Mouse (Mus musculus) heart, adult 2 months (tissue): ENCODE measurements at regions not wholly inside any gene's neighbourhood (a gene's known extent, or its start where the extent isn't known, plus 50 kb on each side); places are given as distances from the start of the nearest gene placed in this dataset.

Experiments used
- DNase-seq, 2 experiments: peaks; one replicate each; pipeline ENCODE4 v3.0.0; 2021
- H3K27ac ChIP-seq: fragments of 200-600 bp; 2 replicates; pipeline ENCODE4 v1.8.1; 2022
- H3K27me3 ChIP-seq: fragments of 200-500 bp; 2 replicates; pipeline ENCODE4 v1.6.1; 2012; ENCODE audit warnings: mild to moderate bottlenecking, low read length, inconsistent platforms, mixed read lengths; ENCODE audit not compliant: control insufficient read depth, insufficient read depth
- H3K36me3 ChIP-seq: fragments of 200-500 bp; 2 replicates; pipeline ENCODE4 v1.6.1; 2012; ENCODE audit warnings: low read length, inconsistent platforms; ENCODE audit not compliant: control insufficient read depth, insufficient read depth
- H3K4me1 ChIP-seq: fragments of 200-500 bp; 2 replicates; pipeline ENCODE4 v1.6.1; 2011; ENCODE audit warnings: low read length; ENCODE audit not compliant: control insufficient read depth, insufficient read depth
- H3K4me3 ChIP-seq: fragments of 200-600 bp; 2 replicates; pipeline ENCODE4 v1.8.1; 2022
- H3K79me2 ChIP-seq: fragments of 200-500 bp; replicated peaks from 2 replicates; pipeline ENCODE4 v1.6.1; 2012; ENCODE audit warnings: mild to moderate bottlenecking, inconsistent platforms, low read length, moderate library complexity, mixed read lengths; ENCODE audit not compliant: control insufficient read depth, insufficient read depth
- H3K9ac ChIP-seq: fragments of 200-500 bp; 2 replicates; pipeline ENCODE4 v1.6.1; 2012; ENCODE audit warnings: low read depth, mild to moderate bottlenecking, control low read depth, inconsistent platforms, low read length, mixed read lengths
- CTCF ChIP-seq: fragments of 200-600 bp; IDR thresholded peaks from 2 replicates; pipeline ENCODE4 v1.8.1; 2022; ENCODE audit warnings: antibody characterized with exemption, mild to moderate bottlenecking, moderate library complexity
- EP300 ChIP-seq: fragments of 200-500 bp; IDR thresholded peaks from 2 replicates; pipeline ENCODE4 v1.6.1; 2011; ENCODE audit warnings: low read depth, low read length, control low read depth; ENCODE audit not compliant: insufficient read depth
- POLR2A ChIP-seq: fragments of 200-500 bp; IDR thresholded peaks from 2 replicates; pipeline ENCODE4 v1.6.1; 2011; ENCODE audit warnings: mild to moderate bottlenecking, low read depth, low read length, control low read depth; ENCODE audit not compliant: insufficient read depth
- WGBS: fragments of 180-500 bp; shearing (Covaris S2); methylation state at CpG from one replicate; pipeline ENCODE4 v1.1.7; 2018; 5-methylcytosine and 5-hydroxymethylcytosine counted together
- intact Hi-C: fragments of 180-260 bp; cut with DNase I; formaldehyde crosslinking; loops from one replicate; pipeline ENCODE4 v1.15.1; 2025

DNA sequence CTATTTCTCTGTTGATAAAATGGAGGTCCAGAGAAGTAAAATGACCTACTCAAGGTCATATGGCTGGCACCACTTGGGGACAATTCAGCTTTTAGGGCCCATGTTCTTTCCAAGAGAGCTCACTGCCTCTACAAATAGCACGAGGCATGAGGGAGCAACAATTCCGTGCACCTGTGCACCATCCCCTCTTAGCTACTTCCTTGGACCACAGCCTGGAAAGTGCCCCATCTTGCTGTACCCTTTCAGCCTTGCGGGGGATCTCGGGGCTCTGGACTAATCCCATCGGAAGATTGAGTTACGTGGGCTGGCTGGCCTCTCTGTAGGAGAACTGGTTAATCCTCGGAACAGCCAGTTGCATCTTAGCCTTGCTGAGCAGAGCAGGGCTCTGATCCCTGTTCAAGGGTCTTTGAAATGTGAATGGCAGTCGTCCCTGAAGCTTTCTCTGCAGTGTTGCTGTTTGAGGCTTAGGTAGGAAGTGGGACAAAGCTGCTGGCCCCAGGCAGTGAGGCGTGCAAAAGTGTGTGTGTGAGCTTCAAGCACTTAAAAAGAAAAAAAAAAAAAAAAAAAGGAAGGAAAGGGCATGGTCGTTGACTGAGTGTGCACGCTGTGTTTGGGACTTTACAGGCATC lies 133.8 kb downstream of the Plpp3 start:
- H3K9ac ChIP-seq, result no peak overlapping the region
- peak overlapping the region; percentile 28 for H3K27ac ChIP-seq
- H3K36me3 ChIP-seq, result no peaks in the 10 kb centered on the region
- TF ChIP-seq CTCF (no peak), POLR2A (no peak), EP300 (no peak)
- no peak for DNase-seq
- H3K79me2 ChIP-seq, result no peaks in the 10 kb centered on the region
- WGBS, result 53% methylated on average over 11 of the region's 11 CpGs
- H3K4me1 ChIP-seq, result peaks cover 5% of the 10 kb centered on the region
- intact Hi-C loops, result no loop called here
- no peaks in the 10 kb centered on the region for H3K27me3 ChIP-seq
- no peak overlapping the region for H3K4me3 ChIP-seq

DNA sequence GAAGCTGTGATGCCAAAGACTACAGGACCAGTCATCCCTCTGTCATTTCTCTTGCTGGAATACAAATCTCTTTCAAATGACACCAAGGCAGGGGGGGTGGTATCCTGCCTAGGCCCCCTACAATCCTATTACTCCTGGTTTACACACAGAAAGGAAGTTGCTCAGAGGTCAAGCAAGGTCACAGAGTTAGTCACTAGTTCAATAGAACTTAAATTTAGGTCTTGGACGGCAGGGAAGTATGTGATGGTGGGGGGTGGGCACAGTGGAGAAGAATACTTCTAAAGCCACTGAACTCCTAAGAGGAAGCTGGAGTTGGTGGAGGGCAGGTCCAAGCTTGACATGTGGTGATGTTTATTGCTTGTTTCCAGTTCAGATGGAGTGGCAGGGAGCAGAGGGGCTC lies 134.4 kb downstream of the Plpp3 start:
- no peaks in the 10 kb centered on the region for H3K27me3 ChIP-seq
- no peak for TF ChIP-seq CTCF
- H3K4me1 ChIP-seq, result peaks cover 5% of the 10 kb centered on the region
- WGBS, result 10% methylated on average over 1 of the region's 1 CpGs
- H3K27ac ChIP-seq, result peak overlapping the region; percentile 29
- DNase-seq, result no peak
- no peak overlapping the region for H3K9ac ChIP-seq
- no peaks in the 10 kb centered on the region for H3K36me3 ChIP-seq
- intact Hi-C loops, result no loop called here
- H3K4me3 ChIP-seq, result no peak overlapping the region
- H3K79me2 ChIP-seq, result no peaks in the 10 kb centered on the region

DNA sequence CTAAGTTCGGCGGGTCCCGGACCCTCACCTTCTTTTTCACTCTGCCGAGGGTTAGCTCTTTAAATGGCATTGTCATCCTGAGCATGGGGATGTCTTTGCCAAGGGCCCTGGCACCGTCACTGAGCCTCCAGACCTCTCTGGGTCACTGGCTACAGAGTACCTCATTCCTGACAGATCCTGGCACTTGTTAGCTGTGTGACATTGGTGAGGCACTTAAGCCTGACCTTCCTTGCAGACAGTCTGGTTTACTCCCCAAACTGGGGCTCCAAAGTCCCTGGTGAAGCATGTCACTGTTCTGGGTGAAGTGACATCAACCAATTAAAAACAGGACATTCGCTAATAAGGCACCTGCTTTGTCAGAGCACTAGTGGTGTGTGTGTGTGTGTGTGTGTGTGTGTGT lies 142.2 kb downstream of the Plpp3 start:
- peak in 1 of 2 experiments; percentile 35 for DNase-seq
- H3K27ac ChIP-seq, result no peak overlapping the region
- 79% methylated on average over 6 of the region's 6 CpGs for WGBS
- H3K27me3 ChIP-seq, result no peaks in the 10 kb centered on the region
- no peak for TF ChIP-seq CTCF
- TF ChIP-seq POLR2A, result no peak
- TF ChIP-seq EP300, result no peak
- intact Hi-C loops, result no loop called here
- no peak overlapping the region for H3K4me3 ChIP-seq
- no peaks in the 10 kb centered on the region for H3K79me2 ChIP-seq
- H3K4me1 ChIP-seq, result 0 out of 2 replicates have a peak, but pooled peaks cover 2% of the 10 kb centered on the region
- H3K9ac ChIP-seq, result no peak overlapping the region
- no peaks in the 10 kb centered on the region for H3K36me3 ChIP-seq

DNA sequence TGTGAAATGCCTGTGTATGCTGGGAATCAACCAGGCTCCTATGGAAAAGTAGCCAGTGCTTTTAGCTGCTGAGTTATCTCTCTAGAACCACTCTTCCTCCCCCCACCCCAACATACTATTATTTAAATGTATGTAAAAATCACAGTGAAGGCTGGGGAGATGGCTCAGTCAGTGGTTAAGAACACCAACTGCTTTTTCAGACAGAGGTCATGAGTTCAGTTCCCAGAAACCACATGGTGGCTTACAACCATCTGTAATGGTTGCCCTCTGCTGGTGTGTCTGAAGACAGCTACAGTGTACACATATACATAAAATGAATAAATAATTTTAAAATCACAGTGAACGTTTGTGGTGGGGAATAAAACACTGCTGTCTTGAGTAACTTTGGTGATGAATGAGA lies 144.4 kb downstream of the Plpp3 start:
- H3K4me3 ChIP-seq, result no peak overlapping the region
- DNase-seq, result no peak
- H3K27ac ChIP-seq, result no peak overlapping the region
- intact Hi-C loops, result no loop called here
- 81% methylated on average over 1 of the region's 1 CpGs for WGBS
- H3K9ac ChIP-seq, result no peak overlapping the region
- H3K27me3 ChIP-seq, result no peaks in the 10 kb centered on the region
- 0 out of 2 replicates have a peak, but pooled peaks cover 2% of the 10 kb centered on the region for H3K4me1 ChIP-seq
- TF ChIP-seq CTCF, result peak; percentile 31
- no peak for TF ChIP-seq POLR2A
- no peaks in the 10 kb centered on the region for H3K36me3 ChIP-seq
- no peaks in the 10 kb centered on the region for H3K79me2 ChIP-seq

DNA sequence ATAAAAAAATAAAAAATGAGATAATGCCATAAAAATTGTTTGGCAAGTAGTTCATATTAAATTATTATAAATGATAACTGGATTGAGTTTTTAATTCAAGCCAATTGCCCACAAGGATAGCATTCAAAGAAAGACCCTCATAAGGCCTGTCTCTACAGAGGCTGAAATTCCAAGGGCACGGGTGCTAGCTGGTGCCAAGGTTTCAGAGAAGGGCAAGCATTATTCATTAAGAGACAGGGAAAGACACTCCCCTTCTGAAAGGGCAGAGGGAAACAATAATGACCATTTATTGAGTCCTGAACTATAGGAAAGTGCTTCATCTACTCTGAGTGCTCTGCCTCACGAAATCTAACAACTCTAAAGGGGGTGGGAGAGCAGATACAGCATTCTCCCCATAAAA lies 147.0 kb downstream of the Plpp3 start:
- H3K27ac ChIP-seq, result peak overlapping the region; percentile 10; the same call in 1 of the 2 replicates
- H3K79me2 ChIP-seq, result no peaks in the 10 kb centered on the region
- TF ChIP-seq CTCF (no peak), EP300 (no peak), POLR2A (no peak)
- no peak overlapping the region for H3K4me3 ChIP-seq
- no peaks in the 10 kb centered on the region for H3K27me3 ChIP-seq
- H3K4me1 ChIP-seq, result peaks cover 5% of the 10 kb centered on the region
- H3K9ac ChIP-seq, result no peak overlapping the region
- 67% methylated on average over 2 of the region's 2 CpGs for WGBS
- H3K36me3 ChIP-seq, result no peaks in the 10 kb centered on the region
- DNase-seq, result no peak
- intact Hi-C loops, result no loop called here

DNA sequence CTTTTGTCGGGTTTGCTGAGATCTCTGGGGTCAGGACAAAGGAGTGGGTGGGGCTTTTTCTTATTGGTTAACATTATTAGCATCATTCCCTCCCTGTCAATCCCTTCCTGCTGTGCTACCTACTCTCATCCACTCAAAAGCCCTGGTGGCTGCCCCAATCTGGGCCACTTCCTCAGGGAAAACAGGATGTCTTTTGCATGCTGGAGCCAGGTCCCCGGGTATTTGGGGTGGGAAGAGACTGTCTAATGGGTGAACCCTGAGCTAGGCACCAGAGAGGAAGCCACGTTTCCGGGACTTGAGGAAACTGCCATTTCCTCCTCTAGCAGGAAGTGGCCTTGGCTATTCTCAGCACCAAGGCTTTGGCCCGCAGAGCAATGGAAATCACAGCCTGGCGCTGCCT lies 148.8 kb downstream of the Plpp3 start:
- 46% methylated on average over 6 of the region's 6 CpGs for WGBS
- Histone ChIP-seq H3K4me1 (peaks cover 3% of the 10 kb centered on the region), H3K4me3 (no peak overlapping the region), H3K27ac (peak overlapping the region; percentile 72), H3K9ac (no peak overlapping the region), H3K79me2 (no peaks in the 10 kb centered on the region), H3K27me3 (no peaks in the 10 kb centered on the region), H3K36me3 (no peaks in the 10 kb centered on the region)
- TF ChIP-seq EP300 (peak; percentile 86), CTCF (peak; percentile 12; the same call in 1 of the 2 replicates), POLR2A (no peak)
- DNase-seq, result peak; percentile 56 to 73
- intact Hi-C loops, result loop anchor here (1.0 to 5.0 kb wide), 6 partner anchors 23 to 244 kb away; no protein-coding TSS in a partner anchor
